Mouse (Mus musculus) liver, adult 2 months (tissue): Measurements from ENCODE around the gene Lama2.

Source experiments
- CTCF ChIP-seq: fragments of 200-500 bp; IDR thresholded peaks from 2 replicates; pipeline ENCODE4 v1.5.1; 2011; ENCODE audit warnings: low read depth, low read length, control low read depth
- POLR2A ChIP-seq: fragments of 200-500 bp; IDR thresholded peaks from 2 replicates; pipeline ENCODE4 v1.6.1; 2011; ENCODE audit warnings: low read length, control low read depth; ENCODE audit not compliant: insufficient read depth; ENCODE audit errors: extremely low read depth

GRCm38 (mm10) chr10:27500863-27501262 lies 118.7 kb downstream of the Lama2 start:
- no peak for TF ChIP-seq CTCF
- TF ChIP-seq POLR2A = no peak
